Mouse (Mus musculus): ENCODE results near the gene Gp1ba. TPM values are rescaled to one million over a fixed set of nuclear protein-coding genes. Genes with fewer than 3 reads are reported as not detected.

Gene Gp1ba
- total and polyA plus RNA-seq, 3 experiments: 1.1 to 9.0 (median 3.4) TPM

DNA sequence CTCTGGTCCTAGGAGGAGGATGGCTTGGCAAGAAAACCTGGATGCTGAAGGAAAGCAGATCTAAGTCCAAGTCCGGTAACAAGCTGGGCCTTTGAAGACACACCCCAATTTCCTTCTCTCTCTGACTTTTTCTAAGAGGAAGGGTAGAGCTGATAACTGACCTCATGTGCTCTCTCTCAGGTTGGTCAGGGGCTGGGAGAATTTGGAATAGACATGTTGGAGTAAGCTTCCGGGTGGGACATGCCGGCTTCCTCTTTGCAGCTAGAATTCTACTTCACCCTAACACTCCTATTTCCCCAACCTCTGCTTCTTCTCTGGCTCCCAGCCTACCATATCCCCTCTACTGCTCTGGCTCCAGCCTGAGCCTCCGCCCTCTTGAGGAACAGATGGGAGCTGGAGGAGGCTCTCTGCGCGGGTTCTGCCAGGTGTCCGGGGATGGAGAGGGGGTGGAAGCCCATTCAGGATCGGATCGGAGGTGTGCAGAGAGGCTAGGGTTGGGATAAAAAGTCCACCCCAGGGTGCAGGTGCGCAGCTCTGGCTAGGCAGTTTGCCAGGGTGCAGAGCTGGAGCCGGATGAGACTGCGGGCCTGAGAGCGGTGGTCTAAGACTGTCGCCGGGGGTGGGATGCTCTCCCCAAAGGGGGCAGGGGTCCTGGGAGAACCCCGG is 48.1 kb downstream of the Gp1ba start:
- TF ChIP-seq CTCF (IDR thresholded peaks at IDR 0.05; ENCODE audit: low read depth, low read length) (no peak), GATA2 (IDR thresholded peaks at IDR 0.05; ENCODE audit: borderline replicate concordance, low read depth, low read length) (no peak), GATA1 (IDR thresholded peaks at IDR 0.05; ENCODE audit: borderline replicate concordance, low read length) (no peak), TAL1 (conservative IDR thresholded peaks at IDR 0.05; ENCODE audit: low read depth, low read length) (no peak), POLR2AphosphoS5 (IDR thresholded peaks at IDR 0.05; ENCODE audit: insufficient replicate concordance, low read depth, low read length) (no peak)
- Histone ChIP-seq H3K4me1 (ENCODE audit: insufficient read depth, low read depth, low read length) (peaks cover 35% of the 10 kb centered on the region), H3K27me3 (ENCODE audit: insufficient read depth, low read length) (no peaks in the 10 kb centered on the region; the same call in 1 of the 2 replicates), H3K36me3 (replicated peaks) (peaks cover 46% of the 10 kb centered on the region), H3K4me3 (ENCODE audit: low read depth, low read length) (peak overlapping the region; percentile 88), H3K9me3 (replicated peaks) (no peaks in the 10 kb centered on the region)
- DNase-seq (ENCODE audit: low spot score) (peak; percentile 52), ATAC-seq (ENCODE audit: extremely low read depth, insufficient number of reproducible peaks, low FRiP score, poor library complexity, severe bottlenecking) (0 out of 2 replicates have a peak, but pooled peaks have one; percentile 4)

DNA sequence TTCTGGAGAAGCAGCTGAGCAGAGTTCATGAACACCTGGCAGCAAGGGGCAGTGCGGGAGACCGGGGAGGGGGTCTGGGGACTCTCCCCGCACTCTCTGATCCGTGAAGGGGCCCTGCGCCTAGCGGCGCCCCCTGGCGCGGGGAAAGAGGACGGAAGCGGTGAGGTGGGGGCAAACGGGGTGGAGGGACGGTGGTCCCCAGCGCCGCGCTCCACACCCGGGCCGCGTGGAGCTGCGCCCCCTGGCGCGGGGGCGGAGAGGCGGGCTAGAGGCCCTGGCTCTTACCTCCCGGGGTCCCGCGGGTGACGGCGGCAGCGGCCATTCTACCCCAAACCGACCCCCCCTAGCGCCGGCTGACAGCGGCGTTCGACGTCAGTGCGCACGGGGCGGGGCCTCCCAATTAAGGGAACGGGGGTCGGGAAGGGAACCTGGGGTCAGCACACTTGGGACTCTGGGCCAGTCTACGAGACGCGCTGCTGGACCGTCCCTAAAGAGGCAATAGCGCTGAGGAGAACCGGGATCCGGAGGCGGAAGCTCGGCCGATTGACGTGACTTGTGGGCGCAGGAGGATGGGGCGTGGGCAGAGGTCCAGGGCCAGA is 48.8 kb downstream of the Gp1ba start, which contains the start of gene Camta2:
Gene Camta2 (minus strand): TSS at position 505 of the 599 bp plus-strand sequence.
- H3K27me3 ChIP-seq (ENCODE audit: insufficient read depth, low read length): peaks cover 3% of the 10 kb centered on the region; the same call in 1 of the 2 replicates
- ATAC-seq (ENCODE audit: extremely low read depth, insufficient number of reproducible peaks, low FRiP score, poor library complexity, severe bottlenecking): peak; percentile 35; the same call in 1 of the 2 replicates
- H3K9me3 ChIP-seq (replicated peaks): no peaks in the 10 kb centered on the region
- peaks cover 29% of the 10 kb centered on the region for H3K4me1 ChIP-seq (ENCODE audit: insufficient read depth, low read depth, low read length)
- peak; percentile 90 for DNase-seq (ENCODE audit: low spot score)
- H3K4me3 ChIP-seq (ENCODE audit: low read depth, low read length): peak within 1 kb of the TSS; percentile 88
- peak; percentile 37 for TF ChIP-seq CTCF (IDR thresholded peaks at IDR 0.05; ENCODE audit: low read depth, low read length)
- no peak for TF ChIP-seq GATA1 (IDR thresholded peaks at IDR 0.05; ENCODE audit: borderline replicate concordance, low read length)
- H3K36me3 ChIP-seq (replicated peaks): peaks cover 39% of the 10 kb centered on the region

DNA sequence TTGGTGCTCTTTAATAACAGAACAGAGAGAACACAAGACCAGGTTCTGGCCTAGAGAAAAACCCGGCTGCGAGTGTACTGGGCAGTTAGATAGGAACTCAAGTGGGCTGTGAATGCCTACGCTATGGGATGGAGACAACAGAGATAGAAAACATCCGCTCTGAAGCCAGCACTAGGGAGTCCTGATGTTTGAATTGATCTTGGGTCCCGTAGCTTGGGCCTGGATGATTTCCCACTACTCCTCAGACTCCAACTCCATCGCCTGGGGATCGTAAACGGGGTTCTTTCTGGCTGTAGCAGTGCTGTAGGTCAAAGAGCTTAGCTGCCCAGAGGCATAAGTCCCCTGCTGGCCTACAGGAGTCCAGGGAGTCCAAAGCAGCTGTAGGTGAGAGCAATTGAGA is 49.5 kb downstream of the Gp1ba start:
- ATAC-seq (ENCODE audit: extremely low read depth, insufficient number of reproducible peaks, low FRiP score, poor library complexity, severe bottlenecking) (no peak), DNase-seq (ENCODE audit: low spot score) (no peak)
- Histone ChIP-seq H3K27me3 (ENCODE audit: insufficient read depth, low read length) (peaks cover 3% of the 10 kb centered on the region; the same call in 1 of the 2 replicates), H3K36me3 (replicated peaks) (peaks cover 32% of the 10 kb centered on the region), H3K4me3 (ENCODE audit: low read depth, low read length) (peak overlapping the region; percentile 88), H3K4me1 (ENCODE audit: insufficient read depth, low read depth, low read length) (peaks cover 27% of the 10 kb centered on the region), H3K9me3 (replicated peaks) (no peaks in the 10 kb centered on the region)
- no peak for TF ChIP-seq GATA1 (IDR thresholded peaks at IDR 0.05; ENCODE audit: borderline replicate concordance, low read length)
- TF ChIP-seq CTCF (IDR thresholded peaks at IDR 0.05; ENCODE audit: low read depth, low read length): no peak
- TF ChIP-seq GATA2 (IDR thresholded peaks at IDR 0.05; ENCODE audit: borderline replicate concordance, low read depth, low read length): no peak
- TF ChIP-seq TAL1 (conservative IDR thresholded peaks at IDR 0.05; ENCODE audit: low read depth, low read length): no peak
- no peak for TF ChIP-seq POLR2AphosphoS5 (IDR thresholded peaks at IDR 0.05; ENCODE audit: insufficient replicate concordance, low read depth, low read length)

DNA sequence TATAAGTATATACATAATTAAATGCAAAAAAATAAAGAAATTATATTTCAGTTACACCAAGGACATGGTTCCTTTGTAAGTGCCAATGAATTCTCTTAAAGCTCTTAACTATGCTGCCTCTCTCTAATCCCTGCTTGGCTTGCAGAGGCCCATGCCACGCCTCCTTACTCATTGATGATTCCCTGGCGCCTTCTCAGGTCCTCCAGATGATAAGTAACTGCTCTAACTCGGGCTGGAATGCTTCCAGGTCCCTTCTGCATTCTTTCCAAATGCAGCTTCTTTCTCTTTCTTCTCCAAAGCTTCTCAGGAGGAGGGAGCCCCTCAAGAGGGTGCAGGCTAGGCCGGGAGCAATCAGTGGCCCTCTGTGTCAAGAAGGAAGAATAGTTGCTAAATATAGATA is 50.7 kb downstream of the Gp1ba start:
- Histone ChIP-seq H3K4me3 (ENCODE audit: low read depth, low read length) (no peak overlapping the region), H3K4me1 (ENCODE audit: insufficient read depth, low read depth, low read length) (peaks cover 24% of the 10 kb centered on the region), H3K27me3 (ENCODE audit: insufficient read depth, low read length) (peaks cover 3% of the 10 kb centered on the region; the same call in 1 of the 2 replicates), H3K36me3 (replicated peaks) (peaks cover 20% of the 10 kb centered on the region), H3K9me3 (replicated peaks) (no peaks in the 10 kb centered on the region)
- DNase-seq (ENCODE audit: low spot score) (no peak), ATAC-seq (ENCODE audit: extremely low read depth, insufficient number of reproducible peaks, low FRiP score, poor library complexity, severe bottlenecking) (no peak)
- no peak for TF ChIP-seq CTCF (IDR thresholded peaks at IDR 0.05; ENCODE audit: low read depth, low read length)
- TF ChIP-seq GATA1 (IDR thresholded peaks at IDR 0.05; ENCODE audit: borderline replicate concordance, low read length): no peak

Other genes starting within 250 kb of the Gp1ba start
Only the 20 nearest of the 25 such genes appear.
- gene Cxcl16, start 179.1 kb upstream of the Gp1ba start, total RNA-seq (2014; fragmentation: Nextera tagmentation): not detected in 2 replicates
- gene Cxcl16, start 179.1 kb upstream of the Gp1ba start, total RNA-seq (2017): not detected in 2 replicates
- not detected in 2 replicates for gene Cxcl16, start 179.1 kb upstream of the Gp1ba start, polyA plus RNA-seq (2012)
- not detected in 2 replicates for gene Tm4sf5, start 133.9 kb upstream of the Gp1ba start, total RNA-seq (2014; fragmentation: Nextera tagmentation)
- gene Tm4sf5, start 133.9 kb upstream of the Gp1ba start, total RNA-seq (2017): not detected in 2 replicates
- gene Tm4sf5, start 133.9 kb upstream of the Gp1ba start, polyA plus RNA-seq (2012): not detected in 2 replicates
- gene Vmo1, start 124.5 kb upstream of the Gp1ba start, total RNA-seq (2014; fragmentation: Nextera tagmentation): not detected in 2 replicates
- gene Vmo1, start 124.5 kb upstream of the Gp1ba start, total RNA-seq (2017): not detected in 2 replicates
- not detected in 2 replicates for gene Vmo1, start 124.5 kb upstream of the Gp1ba start, polyA plus RNA-seq (2012)
- gene Gltpd2, start 119.9 kb upstream of the Gp1ba start, total RNA-seq (2014; fragmentation: Nextera tagmentation): not detected in 2 replicates
- not detected in 2 replicates for gene Gltpd2, start 119.9 kb upstream of the Gp1ba start, total RNA-seq (2017)
- gene Gltpd2, start 119.9 kb upstream of the Gp1ba start, polyA plus RNA-seq (2012): not detected in 2 replicates
- gene Psmb6, start 113.8 kb upstream of the Gp1ba start, total RNA-seq (2014; fragmentation: Nextera tagmentation): 114 and 116 TPM in 2 replicates
- gene Psmb6, start 113.8 kb upstream of the Gp1ba start, total RNA-seq (2017): 212 and 295 TPM in 2 replicates
- gene Psmb6, start 113.8 kb upstream of the Gp1ba start, polyA plus RNA-seq (2012): 153 and 181 TPM in 2 replicates
- gene Gm40193, start 106.2 kb upstream of the Gp1ba start, total RNA-seq (2014; fragmentation: Nextera tagmentation): not detected in 2 replicates
- not detected in 2 replicates for gene Gm40193, start 106.2 kb upstream of the Gp1ba start, total RNA-seq (2017)
- gene Gm40193, start 106.2 kb upstream of the Gp1ba start, polyA plus RNA-seq (2012): not detected in 2 replicates
- gene Pld2, start 99.1 kb upstream of the Gp1ba start, total RNA-seq (2014; fragmentation: Nextera tagmentation): not detected in 2 replicates
- gene Pld2, start 99.1 kb upstream of the Gp1ba start, total RNA-seq (2017): 0.05 and 0.06 TPM in 2 replicates
- gene Pld2, start 99.1 kb upstream of the Gp1ba start, polyA plus RNA-seq (2012): not detected in 2 replicates
- gene Mink1, start 76.2 kb upstream of the Gp1ba start, total RNA-seq (2014; fragmentation: Nextera tagmentation): 37.3 and 38.1 TPM in 2 replicates
- gene Mink1, start 76.2 kb upstream of the Gp1ba start, total RNA-seq (2017): 8.8 and 14.3 TPM in 2 replicates
- gene Mink1, start 76.2 kb upstream of the Gp1ba start, polyA plus RNA-seq (2012): 89.8 and 94.4 TPM in 2 replicates
- not detected in 2 replicates for gene 4930544D05Rik, start 23.3 kb upstream of the Gp1ba start, total RNA-seq (2014; fragmentation: Nextera tagmentation)
- gene 4930544D05Rik, start 23.3 kb upstream of the Gp1ba start, total RNA-seq (2017): not detected in 2 replicates
- gene 4930544D05Rik, start 23.3 kb upstream of the Gp1ba start, polyA plus RNA-seq (2012): not detected in 2 replicates
- not detected in 2 replicates for gene Chrne, start 19.9 kb upstream of the Gp1ba start, total RNA-seq (2014; fragmentation: Nextera tagmentation)
- gene Chrne, start 19.9 kb upstream of the Gp1ba start, total RNA-seq (2017): not detected in 2 replicates
- not detected in 2 replicates for gene Chrne, start 19.9 kb upstream of the Gp1ba start, polyA plus RNA-seq (2012)
- 63.7 and 115 TPM in 2 replicates for gene Rnf167, start 8.1 kb downstream of the Gp1ba start, total RNA-seq (2014; fragmentation: Nextera tagmentation)
- gene Rnf167, start 8.1 kb downstream of the Gp1ba start, total RNA-seq (2017): 62.3 and 64.1 TPM in 2 replicates
- gene Rnf167, start 8.1 kb downstream of the Gp1ba start, polyA plus RNA-seq (2012): 62.6 and 81.3 TPM in 2 replicates
- gene Slc25a11, start 8.4 kb downstream of the Gp1ba start, total RNA-seq (2014; fragmentation: Nextera tagmentation): 42.8 and 72.7 TPM in 2 replicates
- gene Slc25a11, start 8.4 kb downstream of the Gp1ba start, total RNA-seq (2017): 125 and 144 TPM in 2 replicates
- 50.6 and 59.2 TPM in 2 replicates for gene Slc25a11, start 8.4 kb downstream of the Gp1ba start, polyA plus RNA-seq (2012)
- 804 and 991 TPM in 2 replicates for gene Pfn1, start 15.5 kb downstream of the Gp1ba start, total RNA-seq (2014; fragmentation: Nextera tagmentation)
- gene Pfn1, start 15.5 kb downstream of the Gp1ba start, total RNA-seq (2017): 724 and 774 TPM in 2 replicates
- gene Pfn1, start 15.5 kb downstream of the Gp1ba start, polyA plus RNA-seq (2012): 3,649 and 4,709 TPM in 2 replicates
- gene Eno3, start 18.1 kb downstream of the Gp1ba start, total RNA-seq (2014; fragmentation: Nextera tagmentation): 19.0 and 25.3 TPM in 2 replicates
- gene Eno3, start 18.1 kb downstream of the Gp1ba start, total RNA-seq (2017): 21.9 and 24.5 TPM in 2 replicates
- gene Eno3, start 18.1 kb downstream of the Gp1ba start, polyA plus RNA-seq (2012): 3.1 and 5.7 TPM in 2 replicates
- gene Spag7, start 30.3 kb downstream of the Gp1ba start, total RNA-seq (2014; fragmentation: Nextera tagmentation): 64.2 and 66.9 TPM in 2 replicates
- gene Spag7, start 30.3 kb downstream of the Gp1ba start, total RNA-seq (2017): 64.6 and 81.5 TPM in 2 replicates
- gene Spag7, start 30.3 kb downstream of the Gp1ba start, polyA plus RNA-seq (2012): 152 and 196 TPM in 2 replicates
- gene Camta2, start 49.0 kb downstream of the Gp1ba start, total RNA-seq (2014; fragmentation: Nextera tagmentation): 21.1 and 25.4 TPM in 2 replicates
- 3.5 and 5.3 TPM in 2 replicates for gene Camta2, start 49.0 kb downstream of the Gp1ba start, total RNA-seq (2017)
- gene Camta2, start 49.0 kb downstream of the Gp1ba start, polyA plus RNA-seq (2012): 14.7 and 21.2 TPM in 2 replicates
- gene Inca1, start 61.0 kb downstream of the Gp1ba start, total RNA-seq (2014; fragmentation: Nextera tagmentation): 3.7 and 5.2 TPM in 2 replicates
- gene Inca1, start 61.0 kb downstream of the Gp1ba start, total RNA-seq (2017): 0.93 and 1.2 TPM in 2 replicates
- gene Inca1, start 61.0 kb downstream of the Gp1ba start, polyA plus RNA-seq (2012): 0.24 and 0.36 TPM in 2 replicates
- 11.6 and 11.7 TPM in 2 replicates for gene Kif1c, start 61.4 kb downstream of the Gp1ba start, total RNA-seq (2014; fragmentation: Nextera tagmentation)
- 12.3 and 13.9 TPM in 2 replicates for gene Kif1c, start 61.4 kb downstream of the Gp1ba start, total RNA-seq (2017)
- 30.4 and 38.8 TPM in 2 replicates for gene Kif1c, start 61.4 kb downstream of the Gp1ba start, polyA plus RNA-seq (2012)
- gene Zfp3, start 125.1 kb downstream of the Gp1ba start, total RNA-seq (2014; fragmentation: Nextera tagmentation): 12.8 TPM in 2 replicates
- 5.4 and 5.6 TPM in 2 replicates for gene Zfp3, start 125.1 kb downstream of the Gp1ba start, total RNA-seq (2017)
- 2.6 and 2.8 TPM in 2 replicates for gene Zfp3, start 125.1 kb downstream of the Gp1ba start, polyA plus RNA-seq (2012)
- gene Scimp, start 173.5 kb downstream of the Gp1ba start, total RNA-seq (2014; fragmentation: Nextera tagmentation): not detected in 2 replicates
- not detected in 2 replicates for gene Scimp, start 173.5 kb downstream of the Gp1ba start, total RNA-seq (2017)
- gene Scimp, start 173.5 kb downstream of the Gp1ba start, polyA plus RNA-seq (2012): not detected in 2 replicates

All from G1E (cell line).